Mouse (Mus musculus) midbrain, embryonic 14.5 days (tissue): Measurements from ENCODE around the gene 1190007I07Rik. TPM values are rescaled to one million over a fixed set of nuclear protein-coding genes. Genes with fewer than 3 reads are reported as not detected.
"Not testable (repeated sequence)": the region's sequence is repeated elsewhere in the genome, so short reads cannot be mapped to it uniquely, and the experiment has no call there.

Source experiments
- ATAC-seq: fragments of 200-750 bp; cut with Nextera tagmentation; 2 replicates; pipeline ENCODE4 v1.8.0; 2017; ENCODE audit warnings: moderate number of reproducible peaks, moderate library complexity; ENCODE audit not compliant: low FRiP score, low TSS enrichment
- DNase-seq: peaks from one replicate; pipeline ENCODE4 v3.0.0-alpha.2; 2015
- H3K27ac ChIP-seq: fragments of 300-500 bp; sonication (generic); replicated peaks from 2 replicates; pipeline ENCODE4 v1.5.1; 2014; ENCODE audit warnings: mild to moderate bottlenecking, low read depth, low read length, moderate library complexity
- H3K27me3 ChIP-seq: fragments of 300-500 bp; sonication (generic); 2 replicates; pipeline ENCODE4 v1.6.1; 2014; ENCODE audit warnings: low read length, control low read depth, mixed read lengths; ENCODE audit not compliant: control insufficient read depth, insufficient read depth
- H3K36me3 ChIP-seq: fragments of 300-500 bp; sonication (generic); 2 replicates; pipeline ENCODE4 v1.6.1; 2014; ENCODE audit warnings: low read length, control low read depth; ENCODE audit not compliant: control insufficient read depth, insufficient read depth
- H3K4me1 ChIP-seq: fragments of 300-500 bp; sonication (generic); 2 replicates; pipeline ENCODE4 v1.6.1; 2014; ENCODE audit warnings: mild to moderate bottlenecking, antibody characterized with exemption, low read length, control low read depth; ENCODE audit not compliant: control insufficient read depth, insufficient read depth
- H3K4me2 ChIP-seq: fragments of 300-500 bp; sonication (generic); 2 replicates; pipeline ENCODE4 v1.6.1; 2014; ENCODE audit warnings: mild to moderate bottlenecking, low read length, moderate library complexity
- H3K4me3 ChIP-seq: fragments of 300-500 bp; sonication (generic); replicated peaks from 2 replicates; pipeline ENCODE4 v1.5.1; 2014; ENCODE audit warnings: low read depth, low read length
- H3K9ac ChIP-seq: fragments of 300-500 bp; sonication (generic); replicated peaks from 2 replicates; pipeline ENCODE4 v1.6.1; 2014; ENCODE audit warnings: mild to moderate bottlenecking, low read length, moderate library complexity
- H3K9me3 ChIP-seq: fragments of 300-500 bp; sonication (generic); 2 replicates; pipeline ENCODE4 v1.6.1; 2016; ENCODE audit warnings: low read length, control low read depth, mixed read lengths; ENCODE audit not compliant: control insufficient read depth
- WGBS: fragments of 180-500 bp; shearing (Covaris S2); extraction: QIAGEN DNeasy Blood & Tissue Kit; methylation state at CpG from one replicate; pipeline ENCODE4 v1.1.7; 2014; 5-methylcytosine and 5-hydroxymethylcytosine counted together
- polyA plus RNA-seq: library from polyadenylated mRNA; unstranded; fragments of >200 nt; fragmentation: Nextera tagmentation; extraction: Ambion mirVana; gene quantifications from 2 replicates; pipeline ENCODE4 v1.2.1, GENCODE M21; 2014

1190007I07Rik gene
- polyA plus RNA-seq, 1 experiment from 2014 or later, result 39.9 TPM

DNA sequence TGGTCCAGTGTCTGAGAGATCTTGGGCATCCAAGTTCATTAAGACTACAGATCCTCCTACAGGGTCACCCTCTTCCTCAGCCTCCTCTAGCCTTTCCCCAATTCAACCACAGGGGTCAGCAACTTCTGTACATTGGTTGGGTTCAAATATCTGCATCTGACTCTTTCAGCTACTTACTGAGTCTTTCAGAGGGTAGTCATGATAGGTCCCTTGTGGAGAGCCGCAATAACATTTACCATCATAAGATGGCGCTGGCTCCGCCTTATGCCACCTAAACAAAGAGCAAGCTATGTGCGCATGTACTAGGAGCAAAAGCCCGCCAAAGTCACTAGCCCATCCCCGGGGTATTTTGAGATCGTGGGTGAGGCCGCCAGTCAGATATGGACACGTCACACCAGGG, 33.4 kb downstream of the 1190007I07Rik start:
- WGBS, result 84% methylated on average over 9 of the region's 9 CpGs
- not testable (repeated sequence) for H3K27me3 ChIP-seq, H3K9ac ChIP-seq, DNase-seq, H3K27ac ChIP-seq, H3K36me3 ChIP-seq, H3K9me3 ChIP-seq, H3K4me1 ChIP-seq, ATAC-seq, H3K4me2 ChIP-seq, H3K4me3 ChIP-seq

DNA sequence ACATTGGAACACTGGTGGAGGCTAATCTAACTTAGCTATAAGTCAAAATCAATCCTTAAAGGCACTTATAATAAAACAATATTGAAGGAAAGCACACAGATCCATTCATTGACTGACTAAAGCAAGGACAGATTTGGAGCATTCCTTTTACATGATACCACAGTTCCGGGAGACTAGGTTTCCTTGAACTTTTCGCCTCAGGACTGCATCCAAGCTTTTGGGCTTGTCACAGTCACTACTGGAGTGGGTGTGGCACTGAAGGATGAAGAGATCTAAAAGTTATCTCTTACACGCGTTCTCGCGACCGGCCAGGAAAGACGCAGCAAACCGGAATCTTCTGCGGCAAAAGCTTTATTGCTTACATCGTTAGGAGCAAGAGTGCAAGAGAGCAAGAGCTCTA, 51.9 kb downstream of the 1190007I07Rik start:
- not testable (repeated sequence) for ATAC-seq
- WGBS, result 96% methylated on average over 11 of the region's 11 CpGs

More for the DNA sequence above, 51.9 kb downstream of the 1190007I07Rik start:
- H3K9me3 ChIP-seq, H3K27me3 ChIP-seq, H3K4me2 ChIP-seq, H3K4me1 ChIP-seq, H3K27ac ChIP-seq, H3K36me3 ChIP-seq, DNase-seq, H3K9ac ChIP-seq, H3K4me3 ChIP-seq: not testable (repeated sequence)

Other genes with a start within 250 kb of the 1190007I07Rik start
- not detected in 2 replicates for gene Gm1553, start 130.6 kb downstream of the 1190007I07Rik start, polyA plus RNA-seq
- gene Tdg, start 6.6 kb upstream of the 1190007I07Rik start, polyA plus RNA-seq, result 140 and 204 TPM in 2 replicates
- 0.77 and 1.3 TPM in 2 replicates for gene Glt8d2, start 67.4 kb upstream of the 1190007I07Rik start, polyA plus RNA-seq
- gene Hcfc2, start 72.9 kb upstream of the 1190007I07Rik start, polyA plus RNA-seq, result 40.6 and 42.6 TPM in 2 replicates
- 52.1 and 55.9 TPM in 2 replicates for gene Nfyb, start 140.9 kb upstream of the 1190007I07Rik start, polyA plus RNA-seq
- 118 and 150 TPM in 2 replicates for gene Txnrd1, start 210.7 kb upstream of the 1190007I07Rik start, polyA plus RNA-seq
- 0.50 and 0.59 TPM in 2 replicates for gene Eid3, start 243.4 kb upstream of the 1190007I07Rik start, polyA plus RNA-seq